18 mouse cellular contexts compared by ENCODE assay signal in genomic region chr17:45653233-45653632, GRCm38 (mm10). TPM values are rescaled to one million over a fixed set of nuclear protein-coding genes. Genes with fewer than 3 reads are reported as not detected.
"Had no signal": no experiment of that assay in that cellular context is flagged by ENCODE, and none has a peak within 500 bp of the region (broad histone marks: within the 10 kb centered on the region; RNA-seq: fewer than 3 reads in every experiment).

No protein-coding gene starts in this region.

- ATAC-seq: intestine, embryonic 16.5 days; lung, postnatal 0 days had no signal

- H3K9ac ChIP-seq: kidney, embryonic 15.5 days; neural tube, embryonic 13.5 days had no signal

- H3K9me3 ChIP-seq: kidney, embryonic 15.5 days; limb, embryonic 10.5 days; megakaryocyte, embryonic 14.5 days; neural tube, embryonic 13.5 days had no signal

- H3K36me3 ChIP-seq: kidney, embryonic 15.5 days; limb, embryonic 10.5 days; neural tube, embryonic 13.5 days had no signal

- DNase-seq: kidney, adult 2 months; kidney, postnatal 14 days; lung, adult 2 months; lung, postnatal 4 days; midbrain, embryonic 14.5 days; retina, postnatal 1 day; right cerebral cortex, postnatal 4 days; spleen, adult 18-20 months; thymus, adult 18-20 months; thymus, postnatal 14 days had no signal

- H3K27ac ChIP-seq: kidney, embryonic 15.5 days; left cerebral cortex, adult 2 months; limb, embryonic 10.5 days; neural tube, embryonic 13.5 days had no signal

- H3K4me2 ChIP-seq: kidney, embryonic 15.5 days; neural tube, embryonic 13.5 days had no signal

- H3K27me3 ChIP-seq: kidney, embryonic 15.5 days; neural tube, embryonic 13.5 days had no signal

- H3K4me3 ChIP-seq: kidney, embryonic 15.5 days; left cerebral cortex, adult 2 months; limb, embryonic 10.5 days; megakaryocyte, embryonic 14.5 days; neural tube, embryonic 13.5 days had no signal

- H3K4me1 ChIP-seq: kidney, embryonic 15.5 days; megakaryocyte, embryonic 14.5 days; neural tube, embryonic 13.5 days had no signal

RNA-seq across cellular contexts. Expression of gene Capn11, which starts 5.9 kb away (rescaled TPM):
- polyA plus RNA-seq: lung, adult 2 months; lung, postnatal 0 days; stomach, embryonic 14.5 days had no signal

RNA-seq across cellular contexts. Expression of gene Mymx, which starts 51.3 kb away (rescaled TPM):
- polyA plus RNA-seq: lung, adult 2 months; lung, postnatal 0 days; midbrain, embryonic 14.5 days had no signal
